Mouse (Mus musculus) olfactory bulb, adult 2 months (tissue): ENCODE measurements around the gene Msrb1. TPM values are rescaled to one million over a fixed set of nuclear protein-coding genes. Genes with fewer than 3 reads are reported as not detected.
A peak's percentile ranks its signal among the peaks of the same experiment; 100 is the strongest.

Source experiments
- H3K27ac ChIP-seq: fragments of 200-500 bp; 2 replicates; pipeline ENCODE4 v1.5.1; 2012; ENCODE audit warnings: low read depth, low read length; ENCODE audit not compliant: insufficient read depth
- H3K4me1 ChIP-seq: fragments of 200-500 bp; 2 replicates; pipeline ENCODE4 v1.6.1; 2012; ENCODE audit warnings: low read length; ENCODE audit not compliant: control insufficient read depth, insufficient read depth
- H3K4me3 ChIP-seq: fragments of 200-500 bp; 2 replicates; pipeline ENCODE4 v1.5.1; 2012; ENCODE audit warnings: mild to moderate bottlenecking, low read depth, low read length, moderate library complexity; ENCODE audit not compliant: insufficient read depth
- CTCF ChIP-seq: fragments of 200-500 bp; IDR thresholded peaks from 2 replicates; pipeline ENCODE4 v1.5.1; 2012; ENCODE audit warnings: low read depth, mild to moderate bottlenecking, low read length, moderate library complexity; ENCODE audit not compliant: insufficient read depth
- POLR2A ChIP-seq: fragments of 200-500 bp; IDR thresholded peaks from 2 replicates; pipeline ENCODE4 v1.6.1; 2012; ENCODE audit warnings: mild to moderate bottlenecking, low read depth, low read length, moderate library complexity; ENCODE audit not compliant: insufficient read depth
- WGBS: fragments of 180-500 bp; shearing (Covaris S2); methylation state at CpG from one replicate; pipeline ENCODE4 v1.1.7; 2018; 5-methylcytosine and 5-hydroxymethylcytosine counted together
- polyA plus RNA-seq: library from polyadenylated mRNA; stranded (reverse); fragments of >200 nt; gene quantifications from 2 replicates; pipeline ENCODE4 v1.2.4, GENCODE M21; 2012; ENCODE audit warnings: low replicate concordance; ENCODE audit not compliant: missing spikeins, insufficient read depth, insufficient read length

Gene Msrb1
- polyA plus RNA-seq, 1 experiment: not detected

DNA sequence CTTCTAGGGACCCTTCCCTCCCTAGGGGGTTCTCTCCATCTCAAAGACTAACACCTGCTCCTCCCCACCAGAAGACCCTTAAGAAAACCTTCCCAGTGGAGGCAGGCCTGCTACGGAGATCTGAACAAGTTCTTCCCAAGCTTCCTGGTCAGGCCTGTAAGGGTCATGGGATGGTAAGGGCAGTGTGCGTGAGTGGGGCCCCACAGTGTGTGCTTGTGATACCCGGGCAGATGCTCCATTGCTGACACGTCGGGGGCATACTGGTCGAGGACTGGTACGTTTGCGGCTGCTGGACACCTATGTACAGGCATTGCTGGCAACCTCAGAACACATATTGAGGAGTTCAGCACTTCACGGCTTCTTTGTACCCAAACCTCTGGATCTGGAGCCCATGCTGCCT lies 37.7 kb upstream of the Msrb1 start:
- Histone ChIP-seq H3K4me1 (peaks cover 6% of the 10 kb centered on the region), H3K4me3 (no peak overlapping the region), H3K27ac (no peak overlapping the region)
- TF ChIP-seq POLR2A (no peak), CTCF (no peak)
- WGBS: 72% methylated on average over 9 of the region's 9 CpGs

DNA sequence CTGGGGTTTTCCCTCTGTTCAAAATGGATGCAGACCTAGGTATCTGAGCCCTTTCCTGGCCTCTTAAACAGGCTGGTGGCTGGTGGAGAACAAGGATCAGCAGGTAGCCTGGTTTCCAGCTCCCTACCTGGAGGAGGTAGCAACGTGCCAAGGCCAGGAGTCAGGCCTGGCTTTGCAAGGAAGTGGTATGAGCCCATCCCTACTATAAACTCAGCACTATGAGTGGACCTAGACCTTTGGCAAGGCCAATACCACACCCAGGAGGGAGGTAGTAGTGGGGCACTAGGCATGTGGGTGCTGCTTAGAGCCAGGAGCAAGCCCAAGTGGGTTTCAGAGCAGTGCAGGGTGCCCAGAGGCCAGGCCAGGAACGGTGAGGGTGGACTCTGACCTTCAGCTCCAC lies 37.0 kb upstream of the Msrb1 start:
- H3K27ac ChIP-seq: no peak overlapping the region
- no peak overlapping the region for H3K4me3 ChIP-seq
- H3K4me1 ChIP-seq: peaks cover 6% of the 10 kb centered on the region
- whole genome bisulfite sequencing: 84% methylated on average over 2 of the region's 2 CpGs
- TF ChIP-seq POLR2A (no peak), CTCF (no peak)

DNA sequence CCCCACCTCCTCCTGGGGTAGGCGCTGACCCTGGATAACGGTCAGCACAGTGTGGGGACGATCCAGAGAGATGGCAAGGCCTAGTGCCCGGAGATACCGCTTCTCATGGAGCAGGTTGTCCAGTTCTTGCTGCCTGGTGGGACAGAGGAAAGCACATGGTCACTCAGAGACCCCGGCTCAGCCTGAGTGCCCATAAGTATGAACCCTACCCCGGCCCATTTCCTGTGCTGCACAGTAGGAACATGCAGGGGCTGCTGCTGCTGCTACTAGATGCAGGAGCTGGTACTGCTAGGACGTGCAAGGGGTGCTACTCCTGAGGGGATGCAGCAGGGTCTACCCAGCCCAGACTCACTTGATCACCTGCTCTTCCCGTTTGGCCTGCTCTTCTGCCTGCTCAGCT lies 35.2 kb upstream of the Msrb1 start:
- 94% methylated on average over 9 of the region's 9 CpGs for WGBS
- H3K4me3 ChIP-seq: no peak overlapping the region
- no peak for TF ChIP-seq CTCF
- TF ChIP-seq POLR2A: no peak
- no peak overlapping the region for H3K27ac ChIP-seq
- H3K4me1 ChIP-seq: peaks cover 4% of the 10 kb centered on the region; the same call in 1 of the 2 replicates

- Histone ChIP-seq H3K27ac (no peak overlapping the region), H3K4me3 (no peak overlapping the region), H3K4me1 (peaks cover 6% of the 10 kb centered on the region; the same call in 1 of the 2 replicates)
- no peak for TF ChIP-seq POLR2A
- no peak for TF ChIP-seq CTCF
- 98% methylated on average over 3 of the region's 3 CpGs for WGBS
These were observed 30.6 kb upstream of the Msrb1 start for GRCm38 (mm10) chr17:24705821-24706220.

DNA sequence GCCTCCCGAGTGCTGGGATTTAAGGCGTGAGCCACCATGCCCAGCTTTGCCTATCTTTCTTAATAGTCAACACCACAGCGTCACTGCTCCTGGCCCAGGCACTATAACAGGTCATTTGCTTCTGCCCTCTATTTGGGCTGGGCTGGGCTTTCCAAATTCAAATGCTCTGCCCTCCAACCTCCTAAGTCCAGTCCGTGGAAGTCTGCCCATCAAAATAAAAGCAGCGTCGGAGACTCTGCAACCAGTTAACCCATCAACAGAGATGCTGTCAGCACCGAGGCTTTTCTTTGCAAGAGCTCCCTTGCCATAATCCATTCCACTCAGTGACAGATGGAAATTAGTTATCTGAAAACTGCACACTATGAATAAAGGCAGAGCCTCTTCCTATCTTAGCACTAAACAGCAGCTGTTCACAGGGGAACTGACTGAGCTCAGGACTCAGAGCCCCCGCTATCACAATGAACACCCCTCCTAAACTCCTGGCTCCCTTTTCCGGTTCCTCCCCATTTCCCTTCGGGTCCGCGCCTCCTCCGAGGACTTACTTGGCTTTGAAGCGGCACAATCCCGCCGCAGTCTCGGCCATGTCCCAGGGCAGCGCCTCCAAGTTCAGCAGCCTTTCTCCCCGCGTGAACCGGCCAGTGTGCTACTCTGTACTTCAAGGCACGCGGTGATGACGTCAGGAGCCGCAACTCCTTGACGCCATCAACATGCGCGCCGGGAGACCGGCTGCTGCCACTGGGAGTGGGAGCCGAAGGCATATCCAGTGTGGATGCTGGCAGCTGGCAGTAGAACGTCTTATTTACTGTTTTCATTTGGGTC lies 29.3 kb upstream of the Msrb1 start, which contains the start of gene Tbl3:
Tbl3 (minus strand) TSS at position 679 of the 819 bp plus-strand sequence.
- peaks cover 6% of the 10 kb centered on the region; the same call in 1 of the 2 replicates for H3K4me1 ChIP-seq
- peak within 1 kb of the TSS; percentile 96 for H3K4me3 ChIP-seq
- 3% methylated on average over 32 of the region's 32 CpGs for WGBS
- H3K27ac ChIP-seq: peak within 1 kb of the TSS; percentile 25
- TF ChIP-seq CTCF (no peak), POLR2A (peak; percentile 86; the same call in 1 of the 2 replicates)

GRCm38 (mm10) chr17:24707801-24708425 lies 28.5 kb upstream of the Msrb1 start:
- TF ChIP-seq POLR2A (no peak), CTCF (no peak)
- peak overlapping the region; percentile 25 for H3K27ac ChIP-seq
- H3K4me1 ChIP-seq: peaks cover 6% of the 10 kb centered on the region; the same call in 1 of the 2 replicates
- WGBS: 3% methylated on average over 24 of the region's 24 CpGs
- peak overlapping the region; percentile 96 for H3K4me3 ChIP-seq

DNA sequence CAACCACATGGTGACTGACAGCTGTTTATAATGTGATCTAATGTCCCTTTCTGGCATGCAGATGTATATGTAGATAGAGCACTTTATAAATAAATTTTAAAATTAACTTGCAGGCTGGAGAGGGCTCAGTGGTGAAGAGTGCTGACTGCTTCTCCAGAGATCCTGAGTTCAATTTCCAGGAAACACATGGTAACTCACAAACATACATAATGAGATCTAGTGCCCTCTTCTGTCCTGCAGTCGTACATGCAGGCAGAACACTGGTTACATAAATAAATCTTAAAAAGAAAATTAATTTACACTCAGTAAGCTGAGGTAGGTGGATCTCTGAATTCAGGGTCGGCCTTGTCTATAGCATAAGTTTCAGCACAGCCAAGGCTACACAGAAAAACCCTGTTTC lies 27.8 kb upstream of the Msrb1 start:
- Histone ChIP-seq H3K4me1 (peaks cover 6% of the 10 kb centered on the region; the same call in 1 of the 2 replicates), H3K27ac (no peak overlapping the region), H3K4me3 (no peak overlapping the region)
- TF ChIP-seq CTCF (no peak), POLR2A (no peak)
- WGBS: 29% methylated on average over 2 of the region's 2 CpGs

- Histone ChIP-seq H3K4me3 (no peak overlapping the region), H3K27ac (no peak overlapping the region), H3K4me1 (no peaks in the 10 kb centered on the region)
- TF ChIP-seq POLR2A: no peak
- TF ChIP-seq CTCF: no peak
- 58% methylated on average over 6 of the region's 6 CpGs for WGBS
These were observed 20.9 kb upstream of the Msrb1 start for GRCm38 (mm10) chr17:24715556-24715955.

GRCm38 (mm10) chr17:24716166-24716682 lies 20.2 kb upstream of the Msrb1 start:
- Histone ChIP-seq H3K4me1 (peaks cover 2% of the 10 kb centered on the region), H3K27ac (no peak overlapping the region), H3K4me3 (no peak overlapping the region)
- whole genome bisulfite sequencing: 93% methylated on average over 15 of the region's 15 CpGs
- TF ChIP-seq CTCF: no peak
- no peak for TF ChIP-seq POLR2A
